Mouse (Mus musculus) MEL (cell line): ENCODE data around the gene Cdadc1. TPM values are rescaled to one million over a fixed set of nuclear protein-coding genes. Genes with fewer than 3 reads are reported as not detected.

ENCODE experiments used
- DNase-seq: peaks from one replicate; pipeline ENCODE4 v3.0.0; 2011; ENCODE audit warnings: low read depth, low spot score
- H3K27ac ChIP-seq: 2 replicates; pipeline ENCODE4 v1.5.1; 2012; ENCODE audit warnings: low read depth, mild to moderate bottlenecking, control low read depth, low read length, moderate library complexity; ENCODE audit not compliant: control insufficient read depth
- H3K27me3 ChIP-seq, 2 experiments: fragments of 150-350 bp in 1 of 2; sonication (generic) in 1 of 2; 2 replicates each; pipeline ENCODE4 v1.6.1; 2012; ENCODE audit warnings: low read length in 2 of 2, mild to moderate bottlenecking in 2 of 2, improper control_type of control experiment in 1 of 2, moderate library complexity in 1 of 2; ENCODE audit not compliant: insufficient read depth in 2 of 2, control insufficient read depth in 1 of 2
- H3K36me3 ChIP-seq, 2 experiments: 2 replicates each; pipeline ENCODE4 v1.6.1; 2012 to 2014; ENCODE audit warnings: low read length in 2 of 2, improper control_type of control experiment in 1 of 2, inconsistent platforms in 1 of 2, mild to moderate bottlenecking in 1 of 2; ENCODE audit not compliant: insufficient read depth in 2 of 2, control insufficient read depth in 1 of 2
- H3K4me1 ChIP-seq, 2 experiments: fragments of 150-350 bp in 1 of 2; sonication (generic) in 1 of 2; 2 replicates each; pipeline ENCODE4 v1.6.1; 2012; ENCODE audit warnings: low read length in 2 of 2, improper control_type of control experiment in 1 of 2, mild to moderate bottlenecking in 1 of 2; ENCODE audit not compliant: insufficient read depth in 2 of 2, control insufficient read depth in 1 of 2
- H3K4me3 ChIP-seq, 2 experiments: fragments of 150-350 bp in 1 of 2; sonication (generic) in 1 of 2; 2 replicates each; pipeline ENCODE4 v1.5.1; 2012; ENCODE audit warnings: low read depth in 2 of 2, low read length in 2 of 2, mild to moderate bottlenecking in 2 of 2, moderate library complexity in 2 of 2, control low read depth in 1 of 2, improper control_type of control experiment in 1 of 2; ENCODE audit not compliant: control insufficient read depth in 1 of 2, insufficient read depth in 1 of 2
- H3K79me2 ChIP-seq: 2 replicates; pipeline ENCODE4 v1.6.1; 2012; ENCODE audit warnings: mild to moderate bottlenecking, low read length, moderate library complexity; ENCODE audit not compliant: control insufficient read depth, poor library complexity, insufficient read depth
- H3K9ac ChIP-seq: 2 replicates; pipeline ENCODE4 v1.6.1; 2012; ENCODE audit warnings: low read depth, mild to moderate bottlenecking, control low read depth, low read length, moderate library complexity; ENCODE audit not compliant: control insufficient read depth, poor library complexity, severe bottlenecking
- H3K9me3 ChIP-seq: fragments of 150-350 bp; sonication (generic); replicated peaks from 2 replicates; pipeline ENCODE4 v1.6.1; 2012; ENCODE audit warnings: mild to moderate bottlenecking, low read length, improper control_type of control experiment, moderate library complexity; ENCODE audit not compliant: insufficient read depth
- CHD1 ChIP-seq: IDR thresholded peaks from 2 replicates; pipeline ENCODE4 v1.6.1; 2012; ENCODE audit warnings: low read depth, mild to moderate bottlenecking, inconsistent platforms, low read length, improper control_type of control experiment
- CHD2 ChIP-seq: IDR thresholded peaks from 2 replicates; pipeline ENCODE4 v1.6.1; 2011; ENCODE audit warnings: low read length, improper control_type of control experiment
- E2F4 ChIP-seq: IDR thresholded peaks from 2 replicates; pipeline ENCODE4 v1.6.1; 2011; ENCODE audit warnings: low read depth, low read length, improper control_type of control experiment, borderline replicate concordance
- ELF1 ChIP-seq: IDR thresholded peaks from 2 replicates; pipeline ENCODE4 v1.6.1; 2014; ENCODE audit warnings: low read depth, mild to moderate bottlenecking, inconsistent platforms, low read length, improper control_type of control experiment, moderate library complexity
- GABPA ChIP-seq: IDR thresholded peaks from 2 replicates; pipeline ENCODE4 v1.6.1; 2012; ENCODE audit warnings: low read depth, mild to moderate bottlenecking, inconsistent platforms, low read length, improper control_type of control experiment, moderate library complexity
- GATA1 ChIP-seq: IDR thresholded peaks from 2 replicates; pipeline ENCODE4 v1.6.1; 2011; ENCODE audit warnings: low read depth, low read length, improper control_type of control experiment
- HCFC1 ChIP-seq: IDR thresholded peaks from 2 replicates; pipeline ENCODE4 v1.6.1; 2012; ENCODE audit warnings: low read depth, mild to moderate bottlenecking, inconsistent platforms, low read length, improper control_type of control experiment, moderate library complexity
- JUND ChIP-seq: IDR thresholded peaks from 2 replicates; pipeline ENCODE4 v1.6.1; 2011; ENCODE audit warnings: low read depth, mild to moderate bottlenecking, improper control_type of control experiment, low read length
- KAT2A ChIP-seq: conservative IDR thresholded peaks from 2 replicates; pipeline ENCODE4 v1.6.1; 2012; ENCODE audit warnings: low read depth, low read length, improper control_type of control experiment, inconsistent platforms
- MAFK ChIP-seq: IDR thresholded peaks from 2 replicates; pipeline ENCODE4 v1.6.1; 2011; ENCODE audit warnings: low read depth, mild to moderate bottlenecking, low read length, improper control_type of control experiment, borderline replicate concordance
- MAX ChIP-seq: IDR thresholded peaks from 2 replicates; pipeline ENCODE4 v1.6.1; 2011; ENCODE audit warnings: low read length, improper control_type of control experiment
- MAZ ChIP-seq: IDR thresholded peaks from 2 replicates; pipeline ENCODE4 v1.6.1; 2012; ENCODE audit warnings: low read depth, mild to moderate bottlenecking, inconsistent platforms, low read length, improper control_type of control experiment
- MEF2A ChIP-seq: IDR thresholded peaks from 2 replicates; pipeline ENCODE4 v1.6.1; 2014; ENCODE audit warnings: low read depth, mild to moderate bottlenecking, inconsistent platforms, low read length, improper control_type of control experiment; ENCODE audit not compliant: poor library complexity, insufficient replicate concordance, severe bottlenecking; ENCODE audit errors: extremely low read depth
- MXI1 ChIP-seq: IDR thresholded peaks from 2 replicates; pipeline ENCODE4 v1.6.1; 2011; ENCODE audit warnings: mild to moderate bottlenecking, low read depth, low read length, improper control_type of control experiment
- MYB ChIP-seq: IDR thresholded peaks from 2 replicates; pipeline ENCODE4 v1.6.1; 2011; ENCODE audit warnings: mild to moderate bottlenecking, low read depth, low read length, improper control_type of control experiment
- MYC ChIP-seq: IDR thresholded peaks from 2 replicates; pipeline ENCODE4 v1.6.1; 2011; ENCODE audit warnings: low read depth, mild to moderate bottlenecking, low read length, improper control_type of control experiment, moderate library complexity
- POLR2AphosphoS2 ChIP-seq: IDR thresholded peaks from 2 replicates; pipeline ENCODE4 v1.6.1; 2011; ENCODE audit warnings: low read length, improper control_type of control experiment
- RAD21 ChIP-seq: IDR thresholded peaks from 2 replicates; pipeline ENCODE4 v1.6.1; 2011; ENCODE audit warnings: mild to moderate bottlenecking, low read depth, low read length, improper control_type of control experiment
- SIN3A ChIP-seq: IDR thresholded peaks from 2 replicates; pipeline ENCODE4 v1.6.1; 2012; ENCODE audit warnings: low read length, improper control_type of control experiment, inconsistent platforms
- SMC3 ChIP-seq: IDR thresholded peaks from 2 replicates; pipeline ENCODE4 v1.6.1; 2011; ENCODE audit warnings: low read depth, low read length, improper control_type of control experiment
- TAL1 ChIP-seq: IDR thresholded peaks from 2 replicates; pipeline ENCODE4 v1.6.1; 2012; ENCODE audit warnings: mild to moderate bottlenecking, inconsistent platforms, low read length, moderate library complexity, mixed read lengths
- TCF12 ChIP-seq: IDR thresholded peaks from 2 replicates; pipeline ENCODE4 v1.6.1; 2014; ENCODE audit warnings: low read depth, mild to moderate bottlenecking, inconsistent platforms, low read length, improper control_type of control experiment, moderate library complexity
- UBTF ChIP-seq: IDR thresholded peaks from 2 replicates; pipeline ENCODE4 v1.6.1; 2012; ENCODE audit warnings: low read depth, mild to moderate bottlenecking, inconsistent platforms, low read length, improper control_type of control experiment, moderate library complexity, borderline replicate concordance; ENCODE audit not compliant: insufficient read depth
- USF2 ChIP-seq, 2 experiments: IDR thresholded peaks; 2 replicates each; pipeline ENCODE4 v1.6.1; 2011 to 2012; ENCODE audit warnings: improper control_type of control experiment in 2 of 2, low read length in 2 of 2, borderline replicate concordance in 1 of 2, inconsistent platforms in 1 of 2, low read depth in 1 of 2, mild to moderate bottlenecking in 1 of 2; ENCODE audit not compliant: insufficient read depth in 1 of 2
- ZC3H11A ChIP-seq: IDR thresholded peaks from 2 replicates; pipeline ENCODE4 v1.6.1; 2012; ENCODE audit warnings: low read depth, mild to moderate bottlenecking, inconsistent platforms, low read length, improper control_type of control experiment
- ZMIZ1 ChIP-seq: IDR thresholded peaks from 2 replicates; pipeline ENCODE4 v1.6.1; 2012; ENCODE audit warnings: low read depth, mild to moderate bottlenecking, inconsistent platforms, low read length, improper control_type of control experiment, moderate library complexity
- ZNF384 ChIP-seq: IDR thresholded peaks from 2 replicates; pipeline ENCODE4 v1.6.1; 2012; ENCODE audit warnings: low read depth, mild to moderate bottlenecking, inconsistent platforms, low read length, improper control_type of control experiment
- polyA plus RNA-seq, 2 experiments: library from polyadenylated mRNA; stranded (reverse) in 1 of 2; unstranded in 1 of 2; fragments of >175 nt in 1 of 2; fragments of >200 nt in 1 of 2; gene quantifications; 2 replicates each; pipeline versions ENCODE4 v1.2.1 to v1.2.4; 2012; ENCODE audit warnings: low replicate concordance in 2 of 2, low read depth in 1 of 2; ENCODE audit not compliant: insufficient read length in 2 of 2, insufficient read depth in 1 of 2, missing spikeins in 1 of 2
- total RNA-seq: library from RNA; depleted of rRNA; stranded (reverse); fragments of 300-350 nt; gene quantifications from 2 replicates; pipeline ENCODE4 v1.2.3, GENCODE M21; 2012

The Cdadc1 gene
- total and polyA plus RNA-seq, 3 experiments: 16.4 to 23.8 TPM; not detected in 1

DNA sequence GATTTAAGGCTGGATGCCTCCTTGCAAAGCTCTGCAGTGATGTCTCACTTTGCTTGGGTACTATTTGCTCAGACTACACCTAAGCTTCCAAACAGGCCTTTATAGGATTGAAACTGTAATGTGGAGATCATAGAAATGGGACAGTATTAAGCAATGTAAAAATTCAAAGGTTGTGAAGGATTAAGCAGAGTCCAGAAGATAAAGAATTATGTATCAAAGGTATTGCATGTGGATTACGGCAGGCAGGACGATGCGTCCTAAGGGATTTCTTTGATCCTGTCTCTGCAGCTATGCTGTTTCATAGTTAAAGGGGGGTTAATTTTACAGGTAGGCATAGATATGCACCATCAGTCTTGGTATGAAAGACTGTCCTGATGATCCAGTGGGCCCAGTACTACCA lies 5.2 kb downstream of the Cdadc1 start:
- H3K79me2 ChIP-seq: peaks cover 8% of the 10 kb centered on the region; the same call in 1 of the 2 replicates
- H3K27ac ChIP-seq: no peak overlapping the region
- DNase-seq: no peak
- H3K27me3 ChIP-seq: no peaks in the 10 kb centered on the region
- no peaks in the 10 kb centered on the region for H3K4me1 ChIP-seq
- no peaks in the 10 kb centered on the region for H3K9me3 ChIP-seq
- peaks cover 2 to 3% of the 10 kb centered on the region in 2 experiments for H3K36me3 ChIP-seq
- TF ChIP-seq GATA1 (no peak), SIN3A (no peak), MXI1 (no peak), E2F4 (no peak), KAT2A (no peak), MAX (no peak), JUND (no peak), USF2 (IDR thresholded peaks at IDR 0.05; ENCODE audit: borderline replicate concordance in 1 of 2, insufficient read depth in 1 of 2, low read depth in 1 of 2, low read length in 2 of 2) (no peak), TAL1 (no peak), HCFC1 (no peak), MYB (no peak)
- H3K4me3 ChIP-seq: no peak overlapping the region
- H3K9ac ChIP-seq: no peak overlapping the region

DNA sequence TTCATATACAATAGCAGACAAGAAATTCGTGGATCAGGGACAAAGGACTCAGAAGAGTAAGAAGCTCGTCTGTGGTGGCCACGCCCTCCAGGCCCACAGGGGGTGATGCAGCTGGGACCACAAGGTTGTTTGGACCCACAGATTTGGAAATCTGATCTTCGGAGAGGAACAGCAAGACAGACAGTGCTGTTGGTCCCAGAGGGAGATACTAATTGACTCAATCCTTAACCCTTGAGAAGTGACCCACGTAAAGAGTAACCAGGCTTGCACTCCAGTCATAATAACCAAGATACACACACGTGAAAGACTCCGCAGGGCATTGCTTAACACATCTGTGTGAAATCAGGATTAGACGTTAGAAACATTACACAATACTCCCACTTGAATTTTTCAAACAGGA lies 5.9 kb downstream of the Cdadc1 start:
- H3K9me3 ChIP-seq: no peaks in the 10 kb centered on the region
- H3K27me3 ChIP-seq: no peaks in the 10 kb centered on the region
- peaks cover 2 to 3% of the 10 kb centered on the region in 2 experiments for H3K36me3 ChIP-seq
- no peak overlapping the region for H3K9ac ChIP-seq
- TF ChIP-seq ZMIZ1: no peak
- no peak for TF ChIP-seq CHD1
- no peak for TF ChIP-seq GATA1
- no peak for TF ChIP-seq MAZ
- TF ChIP-seq ELF1: no peak
- TF ChIP-seq MAFK: no peak
- no peak for TF ChIP-seq CHD2
- TF ChIP-seq TAL1: no peak
- TF ChIP-seq TCF12: no peak
- TF ChIP-seq USF2 (IDR thresholded peaks at IDR 0.05; ENCODE audit: borderline replicate concordance in 1 of 2, insufficient read depth in 1 of 2, low read depth in 1 of 2, low read length in 2 of 2): no peak
- no peak for TF ChIP-seq MYC
- no peak for TF ChIP-seq UBTF
- no peak for TF ChIP-seq ZNF384
- no peak for TF ChIP-seq GABPA
- no peak for TF ChIP-seq ZC3H11A
- no peak for TF ChIP-seq SMC3
- no peak for TF ChIP-seq RAD21
- TF ChIP-seq MEF2A: no peak
- TF ChIP-seq POLR2AphosphoS2: no peak
- H3K27ac ChIP-seq: no peak overlapping the region
- no peak for DNase-seq
- no peaks in the 10 kb centered on the region for H3K4me1 ChIP-seq
- H3K79me2 ChIP-seq: peaks cover 3% of the 10 kb centered on the region; the same call in 1 of the 2 replicates
- no peak overlapping the region for H3K4me3 ChIP-seq
